28 mouse cellular contexts compared by ENCODE assay signal in the genomic region with DNA sequence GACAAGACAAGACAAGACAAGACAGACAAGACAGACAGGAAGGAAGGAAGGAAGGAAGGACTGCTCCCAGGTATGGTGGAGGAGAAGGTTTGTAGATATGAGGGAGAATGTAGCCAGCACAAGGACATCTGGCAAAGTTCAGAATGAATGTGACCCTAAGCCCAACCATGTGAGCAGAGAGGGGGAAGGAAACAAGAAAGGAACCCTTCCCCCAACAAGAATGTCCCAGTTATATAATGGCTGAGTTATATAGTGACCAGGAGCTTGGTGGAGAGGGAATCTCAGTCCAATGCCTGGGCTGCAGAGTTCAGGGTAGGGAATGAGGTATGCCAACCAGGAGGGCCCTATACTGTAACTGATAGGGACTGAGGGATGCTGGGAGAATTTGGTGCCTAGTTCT. TPM values are rescaled to one million over a fixed set of nuclear protein-coding genes. Genes with fewer than 3 reads are reported as not detected.
DNase-seq lines count a peak whose midpoint lies in the region; ATAC-seq and TF ChIP-seq lines count a peak whose summit lies in the region.
"Had no signal": no experiment of that assay in that cellular context is flagged by ENCODE, and none has a peak within 500 bp of the region (broad histone marks: within the 10 kb centered on the region; RNA-seq: fewer than 3 reads in every experiment).

No protein-coding gene starts in this region.

- H3K4me1 ChIP-seq in heart, postnatal 0 days (ENCODE audit: control insufficient read depth, insufficient read depth) = peaks cover 21% of the 10 kb centered on the region
- no peaks in the 10 kb centered on the region for H3K4me1 ChIP-seq in kidney, embryonic 14.5 days (ENCODE audit: control insufficient read depth, insufficient read depth, low read length)
- peaks cover 7% of the 10 kb centered on the region for H3K4me1 ChIP-seq in forebrain, embryonic 10.5 days
- H3K4me1 ChIP-seq: stomach, embryonic 15.5 days had no signal

- peak overlapping the region; percentile 87 for H3K27ac ChIP-seq in heart, postnatal 0 days (ENCODE audit: low read depth)
- H3K27ac ChIP-seq in kidney, embryonic 14.5 days (ENCODE audit: low read depth, low read length) = no peak overlapping the region
- H3K27ac ChIP-seq in forebrain, embryonic 10.5 days = no peak overlapping the region
- H3K27ac ChIP-seq: embryonic facial prominence, embryonic 12.5 days; hindbrain, embryonic 13.5 days; left cerebral cortex, adult 2 months; limb, embryonic 13.5 days; liver, embryonic 14.5 days; stomach, embryonic 15.5 days had no signal

- no peak for TF ChIP-seq EP300 in heart, postnatal 0 days (IDR thresholded peaks at IDR 0.05; ENCODE audit: low read depth)

- no peak overlapping the region for H3K4me3 ChIP-seq in heart, postnatal 0 days (ENCODE audit: low read depth, low read length)
- H3K4me3 ChIP-seq in kidney, embryonic 14.5 days (ENCODE audit: low read length) = no peak overlapping the region
- H3K4me3 ChIP-seq in forebrain, embryonic 10.5 days = no peak overlapping the region
- H3K4me3 ChIP-seq: embryonic facial prominence, embryonic 12.5 days; hindbrain, embryonic 13.5 days; layer of hippocampus, adult 2 months; left cerebral cortex, adult 2 months; limb, embryonic 13.5 days; stomach, embryonic 15.5 days had no signal

- no peaks in the 10 kb centered on the region for H3K9me3 ChIP-seq in heart, postnatal 0 days (replicated peaks; ENCODE audit: control insufficient read depth, low read length)
- no peaks in the 10 kb centered on the region for H3K9me3 ChIP-seq in kidney, embryonic 14.5 days (ENCODE audit: control insufficient read depth, low read length)
- no peaks in the 10 kb centered on the region for H3K9me3 ChIP-seq in forebrain, embryonic 10.5 days
- H3K9me3 ChIP-seq: embryonic facial prominence, embryonic 12.5 days; G1E; hindbrain, embryonic 13.5 days; limb, embryonic 13.5 days; stomach, embryonic 15.5 days had no signal

- ATAC-seq in heart, postnatal 0 days (ENCODE audit: insufficient read depth, low read depth) = no peak
- no peak for ATAC-seq in kidney, embryonic 14.5 days (ENCODE audit: low FRiP score, low TSS enrichment)
- ATAC-seq: forebrain, embryonic 16.5 days; intestine, postnatal 0 days; midbrain, embryonic 16.5 days; Patski had no signal

- no peak overlapping the region for H3K9ac ChIP-seq in heart, postnatal 0 days (replicated peaks; ENCODE audit: low read depth, low read length)
- H3K9ac ChIP-seq in kidney, embryonic 14.5 days (ENCODE audit: low read depth, low read length) = no peak overlapping the region
- H3K9ac ChIP-seq: embryonic facial prominence, embryonic 12.5 days; hindbrain, embryonic 13.5 days; limb, embryonic 13.5 days; liver, embryonic 14.5 days; lung, embryonic 14.5 days; stomach, embryonic 15.5 days had no signal

- intact Hi-C loops in heart, postnatal 14 days (cut with DNase I) = no loop called here

- H3K36me3 ChIP-seq in heart, postnatal 0 days (replicated peaks; ENCODE audit: control insufficient read depth, insufficient read depth, low read length) = 0 out of 2 replicates have a peak, but pooled peaks cover 10% of the 10 kb centered on the region
- peaks cover 9% of the 10 kb centered on the region for H3K36me3 ChIP-seq in kidney, embryonic 14.5 days (ENCODE audit: control insufficient read depth, insufficient read depth, low read length)
- peaks cover 11% of the 10 kb centered on the region for H3K36me3 ChIP-seq in forebrain, embryonic 10.5 days (replicated peaks)
- H3K36me3 ChIP-seq: embryonic facial prominence, embryonic 12.5 days had no signal

- H3K27me3 ChIP-seq in heart, postnatal 0 days (ENCODE audit: control insufficient read depth, insufficient read depth, low read length) = no peaks in the 10 kb centered on the region
- H3K27me3 ChIP-seq in kidney, embryonic 14.5 days (ENCODE audit: control insufficient read depth, insufficient read depth, low read length) = no peaks in the 10 kb centered on the region
- no peaks in the 10 kb centered on the region for H3K27me3 ChIP-seq in forebrain, embryonic 10.5 days (ENCODE audit: poor library complexity, severe bottlenecking)
- H3K27me3 ChIP-seq: embryonic facial prominence, embryonic 12.5 days; limb, embryonic 13.5 days; Patski; stomach, embryonic 15.5 days had no signal

- no peak for TF ChIP-seq CTCF in heart, postnatal 0 days (IDR thresholded peaks at IDR 0.05; ENCODE audit: low read depth)

- no peak for DNase-seq in heart, postnatal 0 days (ENCODE audit: low spot score)
- DNase-seq in heart, postnatal 14 days = no peak
- peak; percentile 68 to 91 for DNase-seq in kidney, adult 8-10 months
- peak; percentile 26 for DNase-seq in NIH3T3 (ENCODE audit: low read depth)
- DNase-seq in kidney, postnatal 25 days = peak; percentile 56 to 79
- DNase-seq in forebrain, embryonic 10.5 days (ENCODE audit: extremely low spot score, low spot score) = no peak
- DNase-seq: adrenal gland, postnatal 14 days; cerebellum, adult 11-12 months; cerebellum, adult 9-11 months; embryo, embryonic 11 days; heart, postnatal 36 days; lung, embryonic 14.5 days; lung, postnatal 36 days; right cerebral cortex, postnatal 25 days had no signal

- no peak overlapping the region for H3K4me2 ChIP-seq in heart, postnatal 0 days (ENCODE audit: low read depth, low read length)
- H3K4me2 ChIP-seq in kidney, embryonic 14.5 days (replicated peaks; ENCODE audit: low read depth, low read length) = no peak overlapping the region
- H3K4me2 ChIP-seq: embryonic facial prominence, embryonic 12.5 days; hindbrain, embryonic 13.5 days; limb, embryonic 13.5 days; lung, embryonic 14.5 days; midbrain, embryonic 11.5 days; stomach, embryonic 15.5 days had no signal

RNA-seq across cellular contexts. Expression of a gene that starts 5.3 kb away (rescaled TPM):
- total RNA-seq in heart, postnatal 0 days (2014; rRNA removed; ENCODE audit: low replicate concordance) = 20.6 and 29.1 TPM in 2 replicates
- 16.5 and 19.1 TPM in 2 replicates for polyA plus RNA-seq in heart, postnatal 0 days (2015; fragmentation: Nextera tagmentation; extraction: Ambion mirVana)
- 10 to 100 TPM; 46.4 to 55.4 TPM for total RNA-seq in heart, postnatal 14 days (2021)
- 2.1 and 3.0 TPM in 2 replicates for polyA plus RNA-seq in kidney, embryonic 14.5 days (2014; fragmentation: Nextera tagmentation; extraction: Ambion mirVana)
- 2.2 and 2.6 TPM in 2 replicates for polyA plus RNA-seq in forebrain, embryonic 10.5 days (2016; fragmentation: Nextera tagmentation; extraction: Ambion mirVana)

RNA-seq across cellular contexts. Expression of a gene that starts 16.6 kb away (rescaled TPM):
- 32.0 and 48.7 TPM in 2 replicates for total RNA-seq in heart, postnatal 0 days (2014; rRNA removed; ENCODE audit: low replicate concordance)
- 14.5 and 15.5 TPM in 2 replicates for polyA plus RNA-seq in heart, postnatal 0 days (2015; fragmentation: Nextera tagmentation; extraction: Ambion mirVana)
- total RNA-seq in heart, postnatal 14 days (2021) = 10 to 100 TPM; 40.2 to 44.7 TPM
- 23.7 and 33.0 TPM in 2 replicates for polyA plus RNA-seq in kidney, embryonic 14.5 days (2014; fragmentation: Nextera tagmentation; extraction: Ambion mirVana)
- 55.7 and 56.7 TPM in 2 replicates for polyA plus RNA-seq in forebrain, embryonic 10.5 days (2016; fragmentation: Nextera tagmentation; extraction: Ambion mirVana)

RNA-seq across cellular contexts. Expression of a gene that starts 16.8 kb away (rescaled TPM):
- total RNA-seq in heart, postnatal 0 days (2014; rRNA removed; ENCODE audit: low replicate concordance) = 20.1 and 26.5 TPM in 2 replicates
- 11.9 and 13.1 TPM in 2 replicates for polyA plus RNA-seq in heart, postnatal 0 days (2015; fragmentation: Nextera tagmentation; extraction: Ambion mirVana)
- total RNA-seq in heart, postnatal 14 days (2021) = 1 to 10 TPM; 6.6 to 9.7 TPM
- polyA plus RNA-seq in kidney, embryonic 14.5 days (2014; fragmentation: Nextera tagmentation; extraction: Ambion mirVana) = 23.2 and 24.8 TPM in 2 replicates
- 29.4 and 32.7 TPM in 2 replicates for polyA plus RNA-seq in forebrain, embryonic 10.5 days (2016; fragmentation: Nextera tagmentation; extraction: Ambion mirVana)

RNA-seq across cellular contexts. Expression of a gene that starts 45.3 kb away (rescaled TPM):
- total RNA-seq in heart, postnatal 0 days (2014; rRNA removed; ENCODE audit: low replicate concordance) = 155 and 174 TPM in 2 replicates
- polyA plus RNA-seq in heart, postnatal 0 days (2015; fragmentation: Nextera tagmentation; extraction: Ambion mirVana) = 120 and 132 TPM in 2 replicates
- total RNA-seq in heart, postnatal 14 days (2021) = 10 to 100 TPM; 91.7 to 99.4 TPM
- 43.6 and 47.5 TPM in 2 replicates for polyA plus RNA-seq in kidney, embryonic 14.5 days (2014; fragmentation: Nextera tagmentation; extraction: Ambion mirVana)
- polyA plus RNA-seq in forebrain, embryonic 10.5 days (2016; fragmentation: Nextera tagmentation; extraction: Ambion mirVana) = 68.8 and 70.2 TPM in 2 replicates

Comparison
In these comparisons a context has a peak if more than half of its experiments do, and no peak if none do; other contexts are left out.
1. DNase-seq: peak in kidney, adult 8-10 months (2 of 2), NIH3T3 (single experiment) and kidney, postnatal 25 days (2 of 2); none in heart, postnatal 0 days (single experiment), heart, postnatal 14 days (0 of 2) and forebrain, embryonic 10.5 days (single experiment).